Mouse (Mus musculus): ENCODE data around the gene Gm9837.

- TF ChIP-seq CTCF (conservative IDR thresholded peaks at IDR 0.05 in 1 of 2, IDR thresholded peaks at IDR 0.05 in 1 of 2; ENCODE audit: low read depth in 2 of 2, low read length in 2 of 2) (no peak), JUN (IDR thresholded peaks at IDR 0.05; ENCODE audit: insufficient read depth, low read depth, low read length) (no peak), E2F4 (IDR thresholded peaks at IDR 0.05; ENCODE audit: insufficient replicate concordance, low read depth, low read length) (no peak), NRF1 (IDR thresholded peaks at IDR 0.05; ENCODE audit: low read depth, low read length) (no peak), USF2 (conservative IDR thresholded peaks at IDR 0.05; ENCODE audit: low read depth, low read length) (no peak), EP300 (IDR thresholded peaks at IDR 0.05; ENCODE audit: low read length) (no peak), JUND (conservative IDR thresholded peaks at IDR 0.05; ENCODE audit: low read depth, low read length) (no peak), TCF12 (IDR thresholded peaks at IDR 0.05; ENCODE audit: low read depth, low read length) (no peak), USF1 (IDR thresholded peaks at IDR 0.05; ENCODE audit: low read depth, low read length) (no peak)
Observed at GRCm38 (mm10) chr11:53430300-53430669, 40.0 kb downstream of the Gm9837 start.

Data from CH12.LX (cell line).